Mouse (Mus musculus): ENCODE data around the gene Hmgcs1. TPM values are rescaled to one million over a fixed set of nuclear protein-coding genes. Genes with fewer than 3 reads are reported as not detected.
"Not testable (repeated sequence)": the region's sequence is repeated elsewhere in the genome, so short reads cannot be mapped to it uniquely, and the experiment has no call there.

Gene Hmgcs1
- polyA plus RNA-seq, 1 experiment: 162 TPM

GRCm38 (mm10) chr13:119690876-119691620, 869 bp downstream of the Hmgcs1 start:
- peak; percentile 35 to 50 for DNase-seq
- 1% methylated on average over 7 of the region's 7 CpGs for WGBS
- Histone ChIP-seq H3K27me3 (ENCODE audit: control insufficient read depth, insufficient read depth, low read length) (no peaks in the 10 kb centered on the region), H3K27ac (ENCODE audit: insufficient read depth, low read length) (peak overlapping the region; percentile 62; the same call in 1 of the 2 replicates), H3K4me1 (ENCODE audit: control insufficient read depth, insufficient read depth, low read length) (no peaks in the 10 kb centered on the region), H3K4me3 (replicated peaks; ENCODE audit: insufficient read depth, low read depth, low read length) (peak overlapping the region; percentile 76)
- no peak for TF ChIP-seq POLR2A (IDR thresholded peaks at IDR 0.05; ENCODE audit: borderline replicate concordance, insufficient read depth, low read length)
- no peak for TF ChIP-seq CTCF (IDR thresholded peaks at IDR 0.05; ENCODE audit: borderline replicate concordance, insufficient read depth, low read depth, low read length)

- not testable (repeated sequence) for H3K4me1 ChIP-seq (ENCODE audit: control insufficient read depth, insufficient read depth, low read length)
Measured at GRCm38 (mm10) chr13:119691958-119692357, 1.8 kb downstream of the Hmgcs1 start.

GRCm38 (mm10) chr13:119695676-119696075, 5.5 kb downstream of the Hmgcs1 start:
- no peak for DNase-seq
- TF ChIP-seq CTCF (IDR thresholded peaks at IDR 0.05; ENCODE audit: borderline replicate concordance, insufficient read depth, low read depth, low read length) (no peak), POLR2A (IDR thresholded peaks at IDR 0.05; ENCODE audit: borderline replicate concordance, insufficient read depth, low read length) (no peak)
- Histone ChIP-seq H3K27ac (ENCODE audit: insufficient read depth, low read length) (no peak overlapping the region), H3K4me3 (replicated peaks; ENCODE audit: insufficient read depth, low read depth, low read length) (no peak overlapping the region), H3K4me1 (ENCODE audit: control insufficient read depth, insufficient read depth, low read length) (no peaks in the 10 kb centered on the region), H3K27me3 (ENCODE audit: control insufficient read depth, insufficient read depth, low read length) (no peaks in the 10 kb centered on the region)
- 61% methylated on average over 4 of the region's 4 CpGs for WGBS

More at GRCm38 (mm10) chr13:119691958-119692357, 1.8 kb downstream of the Hmgcs1 start:
- DNase-seq; H3K4me3 ChIP-seq (replicated peaks; ENCODE audit: insufficient read depth, low read depth, low read length); H3K27me3 ChIP-seq (ENCODE audit: control insufficient read depth, insufficient read depth, low read length); H3K27ac ChIP-seq (ENCODE audit: insufficient read depth, low read length): not testable (repeated sequence)
- WGBS: 66% methylated on average over 3 of the region's 3 CpGs

GRCm38 (mm10) chr13:119696496-119696895, 6.3 kb downstream of the Hmgcs1 start:
- Histone ChIP-seq H3K4me1 (ENCODE audit: control insufficient read depth, insufficient read depth, low read length) (no peaks in the 10 kb centered on the region), H3K27ac (ENCODE audit: insufficient read depth, low read length) (no peak overlapping the region), H3K27me3 (ENCODE audit: control insufficient read depth, insufficient read depth, low read length) (no peaks in the 10 kb centered on the region), H3K4me3 (replicated peaks; ENCODE audit: insufficient read depth, low read depth, low read length) (no peak overlapping the region)
- DNase-seq: no peak
- TF ChIP-seq CTCF (IDR thresholded peaks at IDR 0.05; ENCODE audit: borderline replicate concordance, insufficient read depth, low read depth, low read length): no peak
- TF ChIP-seq POLR2A (IDR thresholded peaks at IDR 0.05; ENCODE audit: borderline replicate concordance, insufficient read depth, low read length): no peak
- WGBS: 73% methylated on average over 1 of the region's 1 CpGs

GRCm38 (mm10) chr13:119698436-119698835, 8.3 kb downstream of the Hmgcs1 start:
- no peak overlapping the region for H3K4me3 ChIP-seq (replicated peaks; ENCODE audit: insufficient read depth, low read depth, low read length)
- WGBS: 97% methylated on average over 4 of the region's 4 CpGs

GRCm38 (mm10) chr13:119704280-119704679, 14.1 kb downstream of the Hmgcs1 start:
- TF ChIP-seq POLR2A (IDR thresholded peaks at IDR 0.05; ENCODE audit: borderline replicate concordance, insufficient read depth, low read length) (no peak), CTCF (IDR thresholded peaks at IDR 0.05; ENCODE audit: borderline replicate concordance, insufficient read depth, low read depth, low read length) (no peak)
- no peak overlapping the region for H3K27ac ChIP-seq (ENCODE audit: insufficient read depth, low read length)

More at GRCm38 (mm10) chr13:119698436-119698835, 8.3 kb downstream of the Hmgcs1 start:
- Histone ChIP-seq H3K27ac (ENCODE audit: insufficient read depth, low read length) (no peak overlapping the region), H3K4me1 (ENCODE audit: control insufficient read depth, insufficient read depth, low read length) (no peaks in the 10 kb centered on the region), H3K27me3 (ENCODE audit: control insufficient read depth, insufficient read depth, low read length) (no peaks in the 10 kb centered on the region)
- TF ChIP-seq POLR2A (IDR thresholded peaks at IDR 0.05; ENCODE audit: borderline replicate concordance, insufficient read depth, low read length): no peak
- no peak for TF ChIP-seq CTCF (IDR thresholded peaks at IDR 0.05; ENCODE audit: borderline replicate concordance, insufficient read depth, low read depth, low read length)
- no peak for DNase-seq

GRCm38 (mm10) chr13:119706278-119706880, 16.2 kb downstream of the Hmgcs1 start:
- DNase-seq; H3K4me1 ChIP-seq (ENCODE audit: control insufficient read depth, insufficient read depth, low read length); H3K27me3 ChIP-seq (ENCODE audit: control insufficient read depth, insufficient read depth, low read length); H3K4me3 ChIP-seq (replicated peaks; ENCODE audit: insufficient read depth, low read depth, low read length); H3K27ac ChIP-seq (ENCODE audit: insufficient read depth, low read length): not testable (repeated sequence)
- WGBS: 79% methylated on average over 8 of the region's 8 CpGs

More at GRCm38 (mm10) chr13:119704280-119704679, 14.1 kb downstream of the Hmgcs1 start:
- no peaks in the 10 kb centered on the region for H3K27me3 ChIP-seq (ENCODE audit: control insufficient read depth, insufficient read depth, low read length)
- no peak overlapping the region for H3K4me3 ChIP-seq (replicated peaks; ENCODE audit: insufficient read depth, low read depth, low read length)
- H3K4me1 ChIP-seq (ENCODE audit: control insufficient read depth, insufficient read depth, low read length): no peaks in the 10 kb centered on the region
- WGBS: 85% methylated on average over 7 of the region's 7 CpGs
- DNase-seq: no peak

- no peaks in the 10 kb centered on the region for H3K27me3 ChIP-seq (ENCODE audit: control insufficient read depth, insufficient read depth, low read length)
- no peaks in the 10 kb centered on the region for H3K4me1 ChIP-seq (ENCODE audit: control insufficient read depth, insufficient read depth, low read length)
- 42% methylated on average over 7 of the region's 7 CpGs for WGBS
- no peak overlapping the region for H3K4me3 ChIP-seq (replicated peaks; ENCODE audit: insufficient read depth, low read depth, low read length)
- DNase-seq: no peak
- H3K27ac ChIP-seq (ENCODE audit: insufficient read depth, low read length): no peak overlapping the region
- TF ChIP-seq POLR2A (IDR thresholded peaks at IDR 0.05; ENCODE audit: borderline replicate concordance, insufficient read depth, low read length): no peak
- TF ChIP-seq CTCF (IDR thresholded peaks at IDR 0.05; ENCODE audit: borderline replicate concordance, insufficient read depth, low read depth, low read length): no peak
Measured at GRCm38 (mm10) chr13:119706953-119707352, 16.8 kb downstream of the Hmgcs1 start.
